Mouse (Mus musculus) ovary, adult 18-20 months (tissue): ENCODE data around the gene Zfyve19.

Experiments used
- DNase-seq: peaks from one replicate; pipeline ENCODE4 v3.0.0; 2022; ENCODE audit warnings: low spot score, mixed read lengths

The Zfyve19 gene

GRCm38 (mm10) chr2:119208344-119209175 is at the start of gene Zfyve19, which contains the start of gene Dnajc17:
TSS of gene Zfyve19 (plus strand) at chr2:119208617.
TSS of gene Dnajc17 (minus strand) at chr2:119208795.
- peak; percentile 92 for DNase-seq

- no peak for DNase-seq
Observed at GRCm38 (mm10) chr2:119161247-119161646, 47.2 kb upstream of the Zfyve19 start.

GRCm38 (mm10) chr2:119163135-119163534 is 45.3 kb upstream of the Zfyve19 start:
- no peak for DNase-seq

- no peak for DNase-seq
Observed at GRCm38 (mm10) chr2:119163999-119164398, 44.4 kb upstream of the Zfyve19 start.

- no peak for DNase-seq
Observed at GRCm38 (mm10) chr2:119165401-119165800, 43.0 kb upstream of the Zfyve19 start.

- DNase-seq: peak; percentile 29
Observed at GRCm38 (mm10) chr2:119166901-119167865, 41.2 kb upstream of the Zfyve19 start, which contains the start of gene Gchfr. TSS of gene Gchfr (plus strand) at chr2:119167773.

GRCm38 (mm10) chr2:119167866-119168256 is 40.6 kb upstream of the Zfyve19 start:
- DNase-seq: no peak

- no peak for DNase-seq
Observed at GRCm38 (mm10) chr2:119170282-119170681, 38.1 kb upstream of the Zfyve19 start.

GRCm38 (mm10) chr2:119171574-119171973 is 36.8 kb upstream of the Zfyve19 start:
- DNase-seq: no peak

- DNase-seq: no peak
Observed at GRCm38 (mm10) chr2:119172446-119172845, 36.0 kb upstream of the Zfyve19 start.

- DNase-seq: peak; percentile 49
Observed at GRCm38 (mm10) chr2:119172862-119173576, 35.4 kb upstream of the Zfyve19 start.

GRCm38 (mm10) chr2:119173991-119174651 is 34.3 kb upstream of the Zfyve19 start, which contains the start of gene Gm14137:
TSS of gene Gm14137 (plus strand) at chr2:119174509.
- no peak for DNase-seq

- no peak for DNase-seq
Observed at GRCm38 (mm10) chr2:119174866-119175265, 33.6 kb upstream of the Zfyve19 start.

- DNase-seq: no peak
Observed at GRCm38 (mm10) chr2:119175614-119176013, 32.8 kb upstream of the Zfyve19 start.

- DNase-seq: no peak
Observed at GRCm38 (mm10) chr2:119176761-119177160, 31.7 kb upstream of the Zfyve19 start.

GRCm38 (mm10) chr2:119177384-119177939 is 31.0 kb upstream of the Zfyve19 start:
- DNase-seq: no peak

- DNase-seq: no peak
Observed at GRCm38 (mm10) chr2:119182914-119183313, 25.5 kb upstream of the Zfyve19 start.

- peak; percentile 45 for DNase-seq
Observed at GRCm38 (mm10) chr2:119189029-119189710, 19.2 kb upstream of the Zfyve19 start.

GRCm38 (mm10) chr2:119190969-119191368 is 17.4 kb upstream of the Zfyve19 start:
- no peak for DNase-seq

GRCm38 (mm10) chr2:119194140-119194539 is 14.3 kb upstream of the Zfyve19 start:
- DNase-seq: no peak
